Mouse (Mus musculus) forebrain, postnatal 0 days (tissue): ENCODE results near the gene Reep3. TPM values are rescaled to one million over a fixed set of nuclear protein-coding genes. Genes with fewer than 3 reads are reported as not detected.

Experiments
- ATAC-seq: fragments of 200-750 bp; cut with Nextera tagmentation; 2 replicates; pipeline ENCODE4 v1.8.0; 2017; ENCODE audit warnings: mild to moderate bottlenecking, moderate library complexity
- DNase-seq: peaks from one replicate; pipeline ENCODE4 v3.0.0-alpha.2; 2015
- H3K27ac ChIP-seq: fragments of 300-500 bp; sonication (generic); 2 replicates; pipeline ENCODE4 v1.5.1; 2014; ENCODE audit warnings: low read depth, mild to moderate bottlenecking, antibody characterized with exemption, low read length, moderate library complexity, mixed read lengths
- H3K27me3 ChIP-seq: fragments of 300-500 bp; sonication (generic); 2 replicates; pipeline ENCODE4 v1.6.1; 2014; ENCODE audit warnings: mild to moderate bottlenecking, low read length, mixed read lengths; ENCODE audit not compliant: insufficient read depth
- H3K36me3 ChIP-seq: fragments of 300-500 bp; sonication (generic); 2 replicates; pipeline ENCODE4 v1.6.1; 2014; ENCODE audit warnings: mild to moderate bottlenecking, moderate library complexity; ENCODE audit not compliant: insufficient read depth
- H3K4me1 ChIP-seq: fragments of 300-500 bp; sonication (generic); 2 replicates; pipeline ENCODE4 v1.6.1; 2014; ENCODE audit warnings: antibody characterized with exemption; ENCODE audit not compliant: insufficient read depth
- H3K4me2 ChIP-seq: fragments of 300-500 bp; sonication (generic); 2 replicates; pipeline ENCODE4 v1.6.1; 2014; ENCODE audit warnings: low read depth, mild to moderate bottlenecking, moderate library complexity
- H3K4me3 ChIP-seq: fragments of 300-500 bp; sonication (generic); 2 replicates; pipeline ENCODE4 v1.5.1; 2014; ENCODE audit warnings: low read depth, low read length, mixed read lengths
- H3K9ac ChIP-seq: fragments of 300-500 bp; sonication (generic); 2 replicates; pipeline ENCODE4 v1.6.1; 2014; ENCODE audit warnings: mild to moderate bottlenecking
- H3K9me3 ChIP-seq: fragments of 300-500 bp; sonication (generic); 2 replicates; pipeline ENCODE4 v1.6.1; 2016; ENCODE audit warnings: low read length
- CTCF ChIP-seq: sonication (generic); IDR thresholded peaks from 2 replicates; pipeline ENCODE4 v1.5.1; 2016; ENCODE audit warnings: antibody characterized with exemption, control low read depth, low read depth
- WGBS: fragments of 180-500 bp; shearing (Covaris S2); extraction: QIAGEN DNeasy Blood & Tissue Kit; methylation state at CpG from one replicate; pipeline ENCODE4 v1.1.7; 2014; 5-methylcytosine and 5-hydroxymethylcytosine counted together
- polyA plus RNA-seq: library from polyadenylated mRNA; unstranded; fragments of >200 nt; fragmentation: Nextera tagmentation; extraction: Ambion mirVana; gene quantifications from 2 replicates; pipeline ENCODE4 v1.2.1, GENCODE M21; 2015
- total RNA-seq: library from RNA; depleted of rRNA; stranded (reverse); fragments of >200 nt; gene quantifications from 2 replicates; pipeline ENCODE4 v1.2.3, GENCODE M21; 2014

The Reep3 gene
- total and polyA plus RNA-seq, 2 experiments from 2014 or later: 23.7 to 30.8 TPM

GRCm38 (mm10) chr10:67111044-67111798 lies 14.5 kb upstream of the Reep3 start:
- H3K27ac ChIP-seq: no peak overlapping the region
- H3K27me3 ChIP-seq: no peaks in the 10 kb centered on the region
- H3K9ac ChIP-seq: no peak overlapping the region
- no peak for ATAC-seq
- no peaks in the 10 kb centered on the region for H3K9me3 ChIP-seq
- H3K4me3 ChIP-seq: no peak overlapping the region
- DNase-seq: no peak
- WGBS: 72% methylated on average over 14 of the region's 14 CpGs
- no peaks in the 10 kb centered on the region; the same call in 1 of the 2 replicates for H3K4me1 ChIP-seq
- H3K36me3 ChIP-seq: peaks cover 5% of the 10 kb centered on the region; the same call in 1 of the 2 replicates
- TF ChIP-seq CTCF: no peak
- H3K4me2 ChIP-seq: no peak overlapping the region

- H3K4me1 ChIP-seq: peaks cover 7% of the 10 kb centered on the region
- no peak for DNase-seq
Measured at GRCm38 (mm10) chr10:67109635-67110034, 12.9 kb upstream of the Reep3 start.

GRCm38 (mm10) chr10:67108096-67108495 lies 11.4 kb upstream of the Reep3 start:
- peaks cover 5% of the 10 kb centered on the region; the same call in 1 of the 2 replicates for H3K36me3 ChIP-seq
- no peak overlapping the region for H3K4me2 ChIP-seq
- DNase-seq (no peak), ATAC-seq (no peak)
- H3K4me3 ChIP-seq: no peak overlapping the region
- peaks cover 19% of the 10 kb centered on the region for H3K4me1 ChIP-seq
- no peak overlapping the region for H3K27ac ChIP-seq
- WGBS: 30% methylated on average over 9 of the region's 9 CpGs
- no peak for TF ChIP-seq CTCF
- no peaks in the 10 kb centered on the region for H3K9me3 ChIP-seq
- H3K9ac ChIP-seq: no peak overlapping the region
- no peaks in the 10 kb centered on the region for H3K27me3 ChIP-seq

More at GRCm38 (mm10) chr10:67109635-67110034, 12.9 kb upstream of the Reep3 start:
- H3K4me3 ChIP-seq: no peak overlapping the region
- no peak for ATAC-seq
- peaks cover 5% of the 10 kb centered on the region; the same call in 1 of the 2 replicates for H3K36me3 ChIP-seq
- no peak overlapping the region for H3K27ac ChIP-seq
- H3K9ac ChIP-seq: no peak overlapping the region
- no peaks in the 10 kb centered on the region for H3K9me3 ChIP-seq
- H3K27me3 ChIP-seq: no peaks in the 10 kb centered on the region
- WGBS: 85% methylated on average over 5 of the region's 5 CpGs
- no peak overlapping the region for H3K4me2 ChIP-seq
- TF ChIP-seq CTCF: no peak

GRCm38 (mm10) chr10:67107017-67107761 lies 10.4 kb upstream of the Reep3 start:
- Histone ChIP-seq H3K4me1 (peaks cover 19% of the 10 kb centered on the region), H3K9ac (no peak overlapping the region), H3K9me3 (no peaks in the 10 kb centered on the region), H3K4me2 (no peak overlapping the region), H3K4me3 (no peak overlapping the region), H3K36me3 (peaks cover 5% of the 10 kb centered on the region; the same call in 1 of the 2 replicates), H3K27me3 (no peaks in the 10 kb centered on the region), H3K27ac (no peak overlapping the region)
- TF ChIP-seq CTCF: no peak
- no peak for DNase-seq
- ATAC-seq: no peak
- WGBS: 49% methylated on average over 9 of the region's 9 CpGs

GRCm38 (mm10) chr10:67106400-67106799 lies 9.7 kb upstream of the Reep3 start:
- peaks cover 5% of the 10 kb centered on the region; the same call in 1 of the 2 replicates for H3K36me3 ChIP-seq
- no peak for ATAC-seq
- DNase-seq: no peak
- no peak overlapping the region for H3K27ac ChIP-seq
- TF ChIP-seq CTCF: no peak
- H3K27me3 ChIP-seq: no peaks in the 10 kb centered on the region
- H3K4me1 ChIP-seq: peaks cover 19% of the 10 kb centered on the region
- WGBS: 46% methylated on average over 6 of the region's 6 CpGs
- no peaks in the 10 kb centered on the region for H3K9me3 ChIP-seq
- no peak overlapping the region for H3K4me2 ChIP-seq
- no peak overlapping the region for H3K4me3 ChIP-seq
- H3K9ac ChIP-seq: no peak overlapping the region

- no peak overlapping the region for H3K9ac ChIP-seq
- no peak overlapping the region for H3K27ac ChIP-seq
- peaks cover 21% of the 10 kb centered on the region for H3K4me1 ChIP-seq
- ATAC-seq (peak; percentile 56), DNase-seq (no peak)
- H3K4me3 ChIP-seq: no peak overlapping the region
- 0 out of 2 replicates have a peak overlapping the region, but pooled peaks have one; percentile 8 for H3K4me2 ChIP-seq
- H3K36me3 ChIP-seq: peaks cover 5% of the 10 kb centered on the region; the same call in 1 of the 2 replicates
- H3K27me3 ChIP-seq: no peaks in the 10 kb centered on the region
- no peak for TF ChIP-seq CTCF
- 53% methylated on average over 19 of the region's 19 CpGs for WGBS
- H3K9me3 ChIP-seq: no peaks in the 10 kb centered on the region
Measured at GRCm38 (mm10) chr10:67105331-67106217, 8.8 kb upstream of the Reep3 start.
